Comparison of ENCODE assay signal across 8 mouse cellular contexts in the genomic region with DNA sequence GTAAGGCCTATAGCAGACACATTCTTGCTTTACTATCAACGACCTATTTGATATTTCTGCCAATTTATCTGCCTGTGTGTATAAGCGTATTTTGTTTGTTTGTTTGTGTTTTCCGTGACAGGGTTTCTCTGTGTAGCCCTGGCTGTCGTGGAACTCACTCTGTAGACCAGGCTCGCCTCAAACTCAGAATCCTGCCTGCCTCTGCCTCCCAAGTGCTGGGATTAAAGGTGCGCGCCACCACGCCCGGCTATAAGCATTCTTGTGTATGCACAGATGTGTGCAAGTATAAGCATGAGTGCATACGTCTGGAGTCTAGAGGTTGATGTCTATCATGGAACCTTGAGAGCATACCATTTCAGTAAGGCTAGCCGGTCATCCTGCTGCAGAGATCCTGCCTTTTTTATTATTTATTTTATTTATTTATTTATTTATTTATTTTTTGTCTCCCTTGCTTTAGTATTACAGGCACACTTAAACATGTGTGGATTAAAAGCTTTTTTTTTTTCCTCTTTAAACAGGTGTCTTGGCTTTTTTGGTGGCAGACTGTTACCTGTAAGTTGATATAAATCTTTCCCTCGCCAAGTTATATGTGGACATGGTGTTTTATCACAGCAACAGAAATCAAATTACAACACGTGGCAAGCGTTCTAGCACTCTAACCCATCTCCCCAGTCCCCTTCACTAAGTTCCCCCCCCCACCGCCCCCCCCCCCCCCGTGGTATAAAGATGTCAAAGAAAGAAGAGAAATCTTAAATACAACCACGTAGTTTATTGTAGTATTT. TPM values are rescaled to one million over a fixed set of nuclear protein-coding genes. Genes with fewer than 3 reads are reported as not detected.
DNase-seq lines count a peak whose midpoint lies in the region; ATAC-seq and TF ChIP-seq lines count a peak whose summit lies in the region.

No protein-coding gene starts in this region.

- 55% methylated on average over 17 of the region's 17 CpGs for WGBS in embryonic facial prominence, embryonic 15.5 days
- WGBS in intestine, embryonic 16.5 days = 53% methylated on average over 17 of the region's 17 CpGs
- WGBS in neural tube, embryonic 13.5 days = 56% methylated on average over 17 of the region's 17 CpGs

- peak overlapping the region; percentile 63 for H3K4me3 ChIP-seq in layer of hippocampus, adult 2 months
- peak overlapping the region; percentile 78 for H3K4me3 ChIP-seq in embryonic facial prominence, embryonic 15.5 days (replicated peaks)
- peak overlapping the region; percentile 69 for H3K4me3 ChIP-seq in intestine, embryonic 16.5 days (ENCODE audit: low read length)
- peak overlapping the region; percentile 84 for H3K4me3 ChIP-seq in neural tube, embryonic 13.5 days

- H3K9ac ChIP-seq in embryonic facial prominence, embryonic 15.5 days = no peak overlapping the region
- H3K9ac ChIP-seq in intestine, embryonic 16.5 days (ENCODE audit: low read depth, low read length) = peak overlapping the region; percentile 82
- H3K9ac ChIP-seq in neural tube, embryonic 13.5 days = peak overlapping the region; percentile 91

- peak overlapping the region; percentile 97 for H3K27ac ChIP-seq in layer of hippocampus, adult 2 months
- peak overlapping the region; percentile 99 for H3K27ac ChIP-seq in embryonic facial prominence, embryonic 15.5 days (replicated peaks)
- peak overlapping the region; percentile 99 for H3K27ac ChIP-seq in intestine, embryonic 16.5 days (ENCODE audit: low read length)
- peak overlapping the region; percentile 92 for H3K27ac ChIP-seq in neural tube, embryonic 13.5 days (replicated peaks)

- TF ChIP-seq CTCF in layer of hippocampus, adult 2 months (conservative IDR thresholded peaks at IDR 0.05) = no peak

- no peaks in the 10 kb centered on the region for H3K36me3 ChIP-seq in embryonic facial prominence, embryonic 15.5 days
- H3K36me3 ChIP-seq in intestine, embryonic 16.5 days (ENCODE audit: control insufficient read depth, insufficient read depth, low read length) = no peaks in the 10 kb centered on the region
- H3K36me3 ChIP-seq in neural tube, embryonic 13.5 days = no peaks in the 10 kb centered on the region

- no peak for DNase-seq in layer of hippocampus, adult 2 months (ENCODE audit: low spot score in 2 of 2)
- no peak for DNase-seq in layer of hippocampus, postnatal 36 days
- DNase-seq in right cerebral cortex, postnatal 25 days = no peak
- no peak for DNase-seq in adrenal gland, adult (ENCODE audit: inconsistent age in 2 of 2, low spot score in 1 of 2)
- no peak for DNase-seq in cerebellum, postnatal 10 days

- ATAC-seq in embryonic facial prominence, embryonic 15.5 days (ENCODE audit: insufficient number of reproducible peaks, low FRiP score, low TSS enrichment, low read depth) = no peak
- ATAC-seq in intestine, embryonic 16.5 days = no peak
- ATAC-seq in neural tube, embryonic 13.5 days (ENCODE audit: low read depth) = peak; percentile 10

- peak overlapping the region; percentile 56 for H3K4me2 ChIP-seq in embryonic facial prominence, embryonic 15.5 days (replicated peaks)
- peak overlapping the region; percentile 52 for H3K4me2 ChIP-seq in intestine, embryonic 16.5 days (ENCODE audit: low read depth, low read length)
- H3K4me2 ChIP-seq in neural tube, embryonic 13.5 days = peak overlapping the region; percentile 87

- H3K27me3 ChIP-seq in embryonic facial prominence, embryonic 15.5 days = no peaks in the 10 kb centered on the region
- no peaks in the 10 kb centered on the region for H3K27me3 ChIP-seq in intestine, embryonic 16.5 days (replicated peaks; ENCODE audit: control insufficient read depth, insufficient read depth, low read length)
- H3K27me3 ChIP-seq in neural tube, embryonic 13.5 days = no peaks in the 10 kb centered on the region

- H3K9me3 ChIP-seq in embryonic facial prominence, embryonic 15.5 days (replicated peaks) = no peaks in the 10 kb centered on the region
- no peaks in the 10 kb centered on the region for H3K9me3 ChIP-seq in intestine, embryonic 16.5 days (ENCODE audit: control insufficient read depth, low read length)
- no peaks in the 10 kb centered on the region for H3K9me3 ChIP-seq in neural tube, embryonic 13.5 days

- H3K4me1 ChIP-seq in embryonic facial prominence, embryonic 15.5 days = peaks cover 10% of the 10 kb centered on the region
- peaks cover 5% of the 10 kb centered on the region; the same call in 1 of the 2 replicates for H3K4me1 ChIP-seq in intestine, embryonic 16.5 days (ENCODE audit: control insufficient read depth, insufficient read depth, low read length)
- H3K4me1 ChIP-seq in neural tube, embryonic 13.5 days (replicated peaks) = peaks cover 26% of the 10 kb centered on the region

RNA-seq across cellular contexts. Expression of gene Cdk8, which starts 1.0 kb away (rescaled TPM):
- 10 to 100 TPM; 40.7 to 44.5 TPM for total RNA-seq in layer of hippocampus, adult 2 months (2021)
- 10 to 100 TPM; 42.7 to 50.6 TPM for total RNA-seq in layer of hippocampus, postnatal 36 days (2021)
- polyA plus RNA-seq in embryonic facial prominence, embryonic 15.5 days (2015; fragmentation: Nextera tagmentation; extraction: Ambion mirVana) = 16.2 and 17.7 TPM in 2 replicates
- 12.2 and 12.9 TPM in 2 replicates for polyA plus RNA-seq in intestine, embryonic 16.5 days (2015; fragmentation: Nextera tagmentation; extraction: Ambion mirVana)
- 20.4 and 21.7 TPM in 2 replicates for polyA plus RNA-seq in neural tube, embryonic 13.5 days (2015; fragmentation: Nextera tagmentation; extraction: Ambion mirVana)

RNA-seq across cellular contexts. Expression of gene Rnf6, which starts 8.7 kb away (rescaled TPM):
- 10 to 100 TPM; 64.6 to 70.8 TPM for total RNA-seq in layer of hippocampus, adult 2 months (2021)
- 10 to 100 TPM; 70.8 to 71.5 TPM for total RNA-seq in layer of hippocampus, postnatal 36 days (2021)
- polyA plus RNA-seq in embryonic facial prominence, embryonic 15.5 days (2015; fragmentation: Nextera tagmentation; extraction: Ambion mirVana) = 49.4 and 51.5 TPM in 2 replicates
- 53.0 and 56.0 TPM in 2 replicates for polyA plus RNA-seq in intestine, embryonic 16.5 days (2015; fragmentation: Nextera tagmentation; extraction: Ambion mirVana)
- polyA plus RNA-seq in neural tube, embryonic 13.5 days (2015; fragmentation: Nextera tagmentation; extraction: Ambion mirVana) = 26.7 and 30.3 TPM in 2 replicates

RNA-seq across cellular contexts. Expression of gene 1700001J03Rik, which starts 45.0 kb away (rescaled TPM):
- total RNA-seq in layer of hippocampus, adult 2 months (2021) = 1 to 10 TPM; 1.2 to 1.6 TPM
- total RNA-seq in layer of hippocampus, postnatal 36 days (2021) = 1 to 10 TPM; 1.2 to 2.3 TPM
- not detected in 2 replicates for polyA plus RNA-seq in embryonic facial prominence, embryonic 15.5 days (2015; fragmentation: Nextera tagmentation; extraction: Ambion mirVana)
- polyA plus RNA-seq in intestine, embryonic 16.5 days (2015; fragmentation: Nextera tagmentation; extraction: Ambion mirVana) = not detected in 2 replicates
- 0.45 TPM in 1 of 2 replicates, not detected in the other for polyA plus RNA-seq in neural tube, embryonic 13.5 days (2015; fragmentation: Nextera tagmentation; extraction: Ambion mirVana)

RNA-seq across cellular contexts. Expression of gene Gm6309, which starts 59.5 kb away (rescaled TPM):
- total RNA-seq in layer of hippocampus, adult 2 months (2021) = not detected
- total RNA-seq in layer of hippocampus, postnatal 36 days (2021) = not detected
- not detected in 2 replicates for polyA plus RNA-seq in embryonic facial prominence, embryonic 15.5 days (2015; fragmentation: Nextera tagmentation; extraction: Ambion mirVana)
- polyA plus RNA-seq in intestine, embryonic 16.5 days (2015; fragmentation: Nextera tagmentation; extraction: Ambion mirVana) = not detected in 2 replicates
- not detected in 2 replicates for polyA plus RNA-seq in neural tube, embryonic 13.5 days (2015; fragmentation: Nextera tagmentation; extraction: Ambion mirVana)
